Mouse (Mus musculus) thymus, postnatal 14 days (tissue): Measurements from ENCODE around the gene Psors1c2.

Experiments used
- DNase-seq: peaks from one replicate; pipeline ENCODE4 v3.0.0; 2021

The Psors1c2 gene

DNA sequence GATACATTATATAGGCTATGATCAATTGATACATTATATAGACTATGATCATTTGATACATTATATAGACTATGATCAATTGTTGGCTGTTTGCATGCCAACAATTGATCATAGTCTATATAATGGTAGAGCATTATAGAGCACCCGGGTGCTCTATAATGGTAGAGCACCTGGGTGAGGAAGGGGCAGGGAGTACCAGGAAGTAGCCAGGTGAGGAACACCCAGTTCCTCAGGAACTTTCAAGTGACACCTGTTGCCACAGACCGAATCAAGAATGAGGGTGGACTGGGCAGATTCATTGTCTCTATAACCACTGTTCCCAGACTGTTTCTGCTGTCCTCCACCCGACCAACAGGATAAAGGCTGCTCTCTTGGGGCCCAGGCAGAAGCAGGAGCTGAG, 34.1 kb downstream of the Psors1c2 start, which contains the start of gene 2300002M23Rik:
Gene 2300002M23Rik, plus strand, starts transcription at position 301 of the 400 bp plus-strand sequence.
- DNase-seq: no peak

DNA sequence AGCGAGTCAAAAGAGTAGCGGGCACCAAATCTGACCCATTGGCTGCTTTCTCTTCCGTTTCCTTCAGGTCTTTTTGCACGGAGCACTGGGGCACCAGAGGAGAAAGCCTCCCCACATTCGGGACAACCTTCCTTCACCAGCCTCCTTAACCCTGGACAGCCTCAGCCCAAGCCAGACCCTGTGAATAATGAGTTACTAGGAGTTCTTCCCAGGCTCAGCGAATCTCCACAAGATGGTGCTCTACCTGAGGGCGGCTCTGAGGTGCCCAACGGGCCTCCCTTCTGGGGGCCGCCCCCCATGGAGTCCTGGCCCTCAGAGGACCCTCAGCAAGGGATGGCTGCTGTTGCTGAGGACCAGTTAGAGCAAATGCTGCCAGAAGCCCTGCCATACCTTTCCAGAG, 34.8 kb downstream of the Psors1c2 start:
- DNase-seq: no peak

DNA sequence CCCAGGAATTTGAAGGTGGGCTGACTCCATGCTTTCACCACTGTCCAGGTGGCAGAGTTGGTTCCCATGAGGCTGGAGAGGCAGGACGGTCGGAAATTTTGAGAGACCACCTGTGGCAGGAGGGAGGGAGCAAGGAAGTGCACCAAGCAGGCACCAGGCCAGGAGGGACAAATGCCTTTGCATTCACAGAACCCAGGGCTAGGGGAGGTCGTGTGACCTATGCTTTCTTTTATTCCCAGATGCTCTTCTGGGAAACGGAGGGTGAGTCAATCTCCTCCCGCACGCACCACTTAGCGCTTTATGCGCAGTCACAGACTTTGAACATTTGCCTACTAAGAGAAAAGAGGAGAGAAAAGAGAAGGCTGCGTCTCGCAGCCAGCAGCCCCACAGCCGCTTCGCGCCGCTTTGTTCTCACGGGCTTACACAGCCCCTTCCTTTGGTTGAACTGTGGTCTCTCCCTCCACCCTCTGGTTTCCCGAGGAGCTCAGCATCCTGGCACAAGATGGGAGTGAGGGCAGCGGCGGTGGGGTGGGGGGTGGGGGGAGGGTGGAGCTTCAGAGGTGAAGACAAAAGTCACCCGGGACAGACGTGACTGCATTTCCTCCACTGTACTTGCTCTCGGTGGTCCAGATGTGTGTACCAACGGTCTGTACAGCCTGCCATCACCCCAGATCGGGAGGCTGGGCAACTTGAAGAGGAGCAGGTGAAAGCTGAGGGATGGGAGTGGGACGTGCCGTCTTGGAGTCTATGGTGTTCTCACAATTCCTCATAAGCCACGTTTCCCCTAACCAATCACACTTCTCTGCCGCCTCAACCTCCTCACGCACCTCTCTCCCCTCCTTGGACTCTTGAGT, 36.3 kb downstream of the Psors1c2 start:
- peak; percentile 24 for DNase-seq

DNA sequence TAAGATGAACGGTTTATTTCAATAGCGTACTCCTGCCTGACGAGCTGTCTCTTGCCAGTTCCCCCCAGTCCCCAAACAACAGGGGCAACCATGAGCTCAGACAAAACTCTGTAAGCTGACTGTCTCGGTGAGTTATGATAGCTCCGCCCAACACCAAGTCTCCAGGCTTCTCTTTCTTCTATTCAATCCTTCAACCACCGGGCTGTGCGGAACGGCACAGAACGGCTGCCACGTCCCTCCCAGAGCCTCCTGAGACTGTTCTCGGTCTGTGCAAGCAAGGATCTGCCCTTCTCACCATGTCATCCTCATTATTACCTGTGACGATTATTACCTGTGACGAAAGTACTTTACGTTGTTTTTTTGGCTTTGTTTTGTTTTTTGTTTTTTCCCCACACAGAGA, 37.8 kb downstream of the Psors1c2 start:
- DNase-seq: no peak

DNA sequence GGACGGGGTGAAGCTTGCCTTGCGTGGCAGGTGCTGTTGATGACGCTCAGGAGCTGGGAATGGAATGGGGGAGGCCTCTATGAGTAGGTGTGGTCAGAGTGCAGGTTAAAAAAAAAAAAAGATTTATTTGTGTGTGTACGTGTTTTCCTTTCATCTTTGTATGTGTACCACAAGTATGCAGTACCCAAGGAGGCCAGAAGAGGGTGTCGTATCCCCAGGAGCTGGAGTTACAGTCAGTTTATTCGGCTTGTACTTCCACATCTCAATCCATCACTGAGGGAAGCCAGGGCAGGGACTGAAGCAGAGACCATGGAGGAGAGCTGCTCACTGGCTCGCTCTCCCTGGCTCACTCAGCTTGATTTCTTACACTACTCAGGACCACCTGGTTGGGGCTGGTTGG, 38.5 kb downstream of the Psors1c2 start:
- no peak for DNase-seq

DNA sequence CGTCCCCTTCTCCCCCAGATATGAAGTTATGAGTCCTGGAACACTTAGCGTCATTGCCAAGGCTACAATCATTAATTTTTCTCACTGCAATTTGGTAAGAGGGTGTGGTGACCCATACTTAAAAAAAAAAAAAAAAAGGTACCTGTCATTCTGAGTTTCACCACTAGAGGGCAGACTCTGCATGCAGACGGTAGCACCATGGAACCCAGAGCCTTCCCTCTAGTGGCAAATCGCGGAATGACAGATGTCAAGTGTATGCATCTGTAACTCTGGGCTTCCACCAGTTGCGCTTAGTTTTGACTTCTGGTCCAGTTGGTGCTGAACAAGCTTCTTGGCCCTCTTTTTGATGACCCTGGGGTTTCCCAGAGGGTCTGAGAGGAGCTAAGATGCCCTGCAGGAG, 45.2 kb downstream of the Psors1c2 start:
- peak; percentile 87 for DNase-seq

DNA sequence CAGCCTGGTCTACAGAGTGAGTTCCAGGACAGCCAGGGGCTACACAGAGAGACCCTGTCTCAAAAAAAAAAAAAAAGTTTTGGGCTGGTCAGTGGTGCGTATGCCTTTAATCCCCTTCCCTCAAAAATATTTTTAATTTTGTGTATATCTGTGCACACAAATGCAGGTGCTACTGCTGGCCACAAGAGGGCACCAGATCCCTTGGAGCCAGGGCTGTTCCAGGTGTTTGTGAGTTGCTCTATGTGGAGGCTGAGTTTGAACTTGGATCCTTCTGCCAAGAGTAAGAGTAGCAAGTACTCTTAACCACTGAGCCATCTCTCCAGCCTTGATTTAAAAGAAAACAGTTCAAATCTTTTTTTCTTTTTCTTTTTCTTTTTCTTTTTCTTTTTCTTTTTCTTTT, 49.9 kb downstream of the Psors1c2 start:
- DNase-seq: peak; percentile 37
